Mouse (Mus musculus) C2C12 (cell line): ENCODE results near the gene Elk3. TPM values are rescaled to one million over a fixed set of nuclear protein-coding genes. Genes with fewer than 3 reads are reported as not detected.

Experiments
- H3K27me3 ChIP-seq: one replicate; pipeline ENCODE4 v1.6.1; 2011; ENCODE audit not compliant: control insufficient read depth, insufficient read depth, insufficient read length
- H3K36me3 ChIP-seq: one replicate; pipeline ENCODE4 v1.6.1; 2011; ENCODE audit not compliant: control insufficient read depth, insufficient read depth
- H3K4me3 ChIP-seq: one replicate; pipeline ENCODE4 v1.5.1; 2011; ENCODE audit warnings: mild to moderate bottlenecking, control low read depth; ENCODE audit not compliant: poor library complexity, insufficient read depth, severe bottlenecking
- H3K79me2 ChIP-seq: one replicate; pipeline ENCODE4 v1.6.1; 2011; ENCODE audit not compliant: control insufficient read depth, insufficient read depth
- H3K79me3 ChIP-seq: one replicate; pipeline ENCODE4 v1.6.1; 2011; ENCODE audit warnings: low read depth, control low read depth
- H3ac ChIP-seq: one replicate; pipeline ENCODE3; 2011; ENCODE audit warnings: low read depth; ENCODE audit not compliant: control insufficient read depth, insufficient read length
- CEBPB ChIP-seq: IDR thresholded peaks from one replicate; pipeline ENCODE4 v1.6.1; 2011; ENCODE audit warnings: low read depth, mild to moderate bottlenecking, control low read depth, moderate library complexity
- CTCF ChIP-seq: IDR thresholded peaks from one replicate; pipeline ENCODE4 v1.5.1; 2011; ENCODE audit not compliant: control insufficient read depth, insufficient read depth, insufficient read length
- FOSL1 ChIP-seq: IDR thresholded peaks from one replicate; pipeline ENCODE4 v1.8.0; 2011; ENCODE audit warnings: mild to moderate bottlenecking, low read length; ENCODE audit not compliant: poor library complexity, insufficient read depth, severe bottlenecking
- MAX ChIP-seq: IDR thresholded peaks from one replicate; pipeline ENCODE4 v1.6.1; 2011; ENCODE audit warnings: mild to moderate bottlenecking, control low read depth
- MYOD1 ChIP-seq: IDR thresholded peaks from one replicate; pipeline ENCODE4 v1.6.1; 2011; ENCODE audit warnings: low read depth; ENCODE audit not compliant: control insufficient read depth, insufficient read length
- MYOG ChIP-seq: IDR thresholded peaks from one replicate; pipeline ENCODE4 v1.6.1; 2011; ENCODE audit not compliant: control insufficient read depth, insufficient read length; ENCODE audit errors: extremely low read depth
- USF1 ChIP-seq: IDR thresholded peaks from one replicate; pipeline ENCODE4 v1.6.1; 2011; ENCODE audit warnings: low read depth, mild to moderate bottlenecking, control low read depth, moderate library complexity
- polyA plus RNA-seq: library from polyadenylated mRNA; unstranded; fragments of >200 nt; fragmentation: generic; extraction: Trizol; gene quantifications from one replicate; pipeline ENCODE4 v1.2.1, GENCODE M21; 2012; ENCODE audit warnings: missing spikeins

Gene Elk3
- polyA plus RNA-seq, 1 experiment, result 56.1 TPM

- H3ac ChIP-seq, result no peak overlapping the region
- no peaks in the 10 kb centered on the region for H3K27me3 ChIP-seq
- no peak overlapping the region for H3K4me3 ChIP-seq
- H3K79me2 ChIP-seq, result no peaks in the 10 kb centered on the region
- H3K79me3 ChIP-seq, result no peaks in the 10 kb centered on the region
- peaks cover 60% of the 10 kb centered on the region for H3K36me3 ChIP-seq
- TF ChIP-seq MAX, result no peak
- TF ChIP-seq USF1, result no peak
- no peak for TF ChIP-seq CEBPB
- TF ChIP-seq MYOD1, result no peak
- TF ChIP-seq CTCF, result no peak
Observed at GRCm38 (mm10) chr10:93247422-93247821, 63.5 kb downstream of the Elk3 start.

GRCm38 (mm10) chr10:93246185-93246920 is 64.6 kb downstream of the Elk3 start:
- H3K4me3 ChIP-seq, result no peak overlapping the region
- H3K36me3 ChIP-seq, result peaks cover 60% of the 10 kb centered on the region
- TF ChIP-seq CTCF, result no peak
- TF ChIP-seq USF1, result no peak
- no peak for TF ChIP-seq MYOD1
- TF ChIP-seq CEBPB, result no peak
- no peak for TF ChIP-seq FOSL1
- TF ChIP-seq MYOG, result no peak
- TF ChIP-seq MAX, result no peak
- H3K27me3 ChIP-seq, result no peaks in the 10 kb centered on the region
- no peak overlapping the region for H3ac ChIP-seq
- H3K79me2 ChIP-seq, result no peaks in the 10 kb centered on the region
- H3K79me3 ChIP-seq, result no peaks in the 10 kb centered on the region

- TF ChIP-seq MYOD1, result no peak
- H3K4me3 ChIP-seq, result no peak overlapping the region
- H3K36me3 ChIP-seq, result peaks cover 68% of the 10 kb centered on the region
- H3K79me3 ChIP-seq, result no peaks in the 10 kb centered on the region
- H3K27me3 ChIP-seq, result no peaks in the 10 kb centered on the region
- no peak overlapping the region for H3ac ChIP-seq
- H3K79me2 ChIP-seq, result no peaks in the 10 kb centered on the region
Observed at GRCm38 (mm10) chr10:93244209-93244705, 66.7 kb downstream of the Elk3 start.

- TF ChIP-seq USF1, result no peak
- no peak for TF ChIP-seq MYOG
- TF ChIP-seq CEBPB, result no peak
- no peak for TF ChIP-seq MAX
- no peak for TF ChIP-seq CTCF
- no peak for TF ChIP-seq FOSL1
- TF ChIP-seq MYOD1, result no peak
- Histone ChIP-seq H3K4me3 (no peak overlapping the region), H3ac (no peak overlapping the region), H3K79me2 (no peaks in the 10 kb centered on the region), H3K79me3 (no peaks in the 10 kb centered on the region), H3K27me3 (no peaks in the 10 kb centered on the region), H3K36me3 (peaks cover 68% of the 10 kb centered on the region)
Observed at GRCm38 (mm10) chr10:93242861-93243260, 68.1 kb downstream of the Elk3 start.

GRCm38 (mm10) chr10:93242208-93242607 is 68.7 kb downstream of the Elk3 start:
- TF ChIP-seq CEBPB (no peak), FOSL1 (no peak), CTCF (no peak), MYOG (no peak), MAX (no peak), USF1 (no peak), MYOD1 (no peak)
- Histone ChIP-seq H3K27me3 (no peaks in the 10 kb centered on the region), H3K79me3 (no peaks in the 10 kb centered on the region), H3K4me3 (no peak overlapping the region), H3K36me3 (peaks cover 71% of the 10 kb centered on the region), H3K79me2 (no peaks in the 10 kb centered on the region), H3ac (no peak overlapping the region)

- H3K79me2 ChIP-seq, result no peaks in the 10 kb centered on the region
- no peaks in the 10 kb centered on the region for H3K79me3 ChIP-seq
- no peak overlapping the region for H3K4me3 ChIP-seq
- no peak overlapping the region for H3ac ChIP-seq
- TF ChIP-seq USF1 (no peak), FOSL1 (no peak), CEBPB (no peak), MAX (no peak), CTCF (no peak), MYOG (no peak), MYOD1 (no peak)
- H3K36me3 ChIP-seq, result peaks cover 86% of the 10 kb centered on the region
- H3K27me3 ChIP-seq, result no peaks in the 10 kb centered on the region
Observed at GRCm38 (mm10) chr10:93239201-93239806, 71.6 kb downstream of the Elk3 start.
